Mouse (Mus musculus) C2C12 (cell line): ENCODE measurements around the gene Zfp652.

Experiments used
- CEBPB ChIP-seq: IDR thresholded peaks from one replicate; pipeline ENCODE4 v1.6.1; 2011; ENCODE audit warnings: low read depth, mild to moderate bottlenecking, control low read depth, moderate library complexity
- CTCF ChIP-seq: IDR thresholded peaks from one replicate; pipeline ENCODE4 v1.5.1; 2011; ENCODE audit not compliant: control insufficient read depth, insufficient read depth, insufficient read length
- FOSL1 ChIP-seq: IDR thresholded peaks from one replicate; pipeline ENCODE4 v1.8.0; 2011; ENCODE audit warnings: mild to moderate bottlenecking, low read length; ENCODE audit not compliant: poor library complexity, insufficient read depth, severe bottlenecking
- MAX ChIP-seq: IDR thresholded peaks from one replicate; pipeline ENCODE4 v1.6.1; 2011; ENCODE audit warnings: mild to moderate bottlenecking, control low read depth
- MYOD1 ChIP-seq: IDR thresholded peaks from one replicate; pipeline ENCODE4 v1.6.1; 2011; ENCODE audit warnings: low read depth; ENCODE audit not compliant: control insufficient read depth, insufficient read length
- MYOG ChIP-seq: IDR thresholded peaks from one replicate; pipeline ENCODE4 v1.6.1; 2011; ENCODE audit not compliant: control insufficient read depth, insufficient read length; ENCODE audit errors: extremely low read depth
- USF1 ChIP-seq: IDR thresholded peaks from one replicate; pipeline ENCODE4 v1.6.1; 2011; ENCODE audit warnings: low read depth, mild to moderate bottlenecking, control low read depth, moderate library complexity

DNA sequence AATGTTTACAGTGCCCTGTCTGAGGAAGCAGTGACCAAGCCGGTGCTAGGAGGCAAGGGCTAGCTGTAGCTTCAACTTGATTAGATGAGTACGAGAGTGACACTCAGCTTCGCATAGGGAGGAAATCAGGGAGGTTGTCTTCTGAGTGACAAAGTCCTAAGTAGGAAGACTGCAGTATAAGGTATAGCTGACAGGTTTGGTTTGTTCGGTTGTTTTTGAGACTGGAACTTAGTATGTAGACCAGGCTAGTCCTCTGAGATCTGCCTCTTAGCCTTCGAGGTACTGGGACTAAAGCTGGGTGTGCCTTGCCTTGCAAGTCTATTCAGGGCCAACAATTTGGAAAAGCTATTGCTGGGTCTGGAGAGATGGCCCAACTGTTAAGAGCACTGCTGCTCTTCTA is 10.8 kb downstream of the Zfp652 start, which contains the start of gene B130006D01Rik:
- TF ChIP-seq MYOD1 (no peak), CEBPB (no peak), CTCF (no peak), USF1 (no peak), MYOG (no peak), MAX (no peak), FOSL1 (no peak)
